Mouse (Mus musculus) ES-Bruce4 (cell line): ENCODE data around the gene Map3k6. TPM values are rescaled to one million over a fixed set of nuclear protein-coding genes. Genes with fewer than 3 reads are reported as not detected.
A peak's percentile ranks its signal among the peaks of the same experiment; 100 is the strongest.

Source experiments
- H3K27ac ChIP-seq: 2 replicates; pipeline ENCODE4 v1.5.1; 2012; ENCODE audit warnings: low read length, inconsistent platforms; ENCODE audit not compliant: insufficient read depth
- H3K27me3 ChIP-seq: 2 replicates; pipeline ENCODE4 v1.6.1; 2012; ENCODE audit warnings: mild to moderate bottlenecking, low read length, inconsistent platforms; ENCODE audit not compliant: control insufficient read depth, poor library complexity, insufficient read depth, severe bottlenecking
- H3K36me3 ChIP-seq: 2 replicates; pipeline ENCODE4 v1.6.1; 2012; ENCODE audit warnings: inconsistent platforms, mild to moderate bottlenecking, low read length, moderate library complexity; ENCODE audit not compliant: control insufficient read depth, poor library complexity, insufficient read depth, severe bottlenecking
- H3K4me1 ChIP-seq: one replicate; pipeline ENCODE4 v1.8.1; 2011; ENCODE audit warnings: low read length; ENCODE audit not compliant: control insufficient read depth, insufficient read depth
- H3K4me3 ChIP-seq: 2 replicates; pipeline ENCODE4 v1.5.1; 2011; ENCODE audit warnings: low read depth, mild to moderate bottlenecking, low read length
- H3K9ac ChIP-seq: 2 replicates; pipeline ENCODE4 v1.6.1; 2012; ENCODE audit warnings: low read depth, mild to moderate bottlenecking, inconsistent platforms; ENCODE audit not compliant: poor library complexity, severe bottlenecking
- H3K9me3 ChIP-seq: replicated peaks from 2 replicates; pipeline ENCODE4 v1.6.1; 2012; ENCODE audit warnings: mild to moderate bottlenecking, low read length, inconsistent platforms; ENCODE audit not compliant: control insufficient read depth, poor library complexity, insufficient read depth, severe bottlenecking
- CTCF ChIP-seq: IDR thresholded peaks from one replicate; pipeline ENCODE4 v1.8.1; 2011; ENCODE audit warnings: low read depth, low read length
- EP300 ChIP-seq: IDR thresholded peaks from 2 replicates; pipeline ENCODE4 v1.6.1; 2011; ENCODE audit warnings: low read depth, low read length; ENCODE audit not compliant: insufficient read depth
- POLR2A ChIP-seq: IDR thresholded peaks from one replicate; pipeline ENCODE4 v1.8.1; 2011; ENCODE audit warnings: low read length; ENCODE audit not compliant: insufficient read depth
- polyA plus RNA-seq: library from polyadenylated mRNA; stranded (reverse); fragments of >200 nt; gene quantifications from 2 replicates; pipeline ENCODE4 v1.2.4, GENCODE M21; 2011; ENCODE audit warnings: low read depth; ENCODE audit not compliant: missing spikeins, insufficient read depth, insufficient read length

Gene Map3k6
- polyA plus RNA-seq, 1 experiment = 3.8 TPM

DNA sequence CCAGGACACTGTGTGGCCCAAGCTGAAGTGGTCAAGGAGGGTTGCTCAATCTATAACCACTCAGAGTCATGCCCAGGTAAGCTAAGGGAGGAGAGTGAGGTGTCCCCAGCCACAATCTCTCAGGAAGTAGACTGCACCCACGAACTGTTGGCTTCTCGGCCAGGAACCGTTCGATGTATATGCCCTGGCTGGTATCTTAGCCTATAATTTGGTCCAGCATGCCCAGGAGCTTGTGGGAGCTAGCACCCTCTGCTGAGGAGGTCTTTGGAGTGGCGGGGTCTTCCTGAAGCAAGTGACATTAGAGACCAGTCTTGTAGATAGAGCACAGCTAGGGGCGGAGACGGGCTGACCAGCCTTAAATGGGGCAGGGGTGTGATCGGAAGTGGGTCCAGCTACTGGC lies 18.9 kb upstream of the Map3k6 start:
- H3K4me3 ChIP-seq = no peak overlapping the region
- H3K36me3 ChIP-seq = no peaks in the 10 kb centered on the region
- H3K27me3 ChIP-seq = no peaks in the 10 kb centered on the region
- no peak overlapping the region for H3K9ac ChIP-seq
- no peak for TF ChIP-seq POLR2A
- no peak for TF ChIP-seq EP300
- no peak for TF ChIP-seq CTCF
- no peak overlapping the region for H3K27ac ChIP-seq
- H3K9me3 ChIP-seq = no peaks in the 10 kb centered on the region
- peaks cover 5% of the 10 kb centered on the region for H3K4me1 ChIP-seq

DNA sequence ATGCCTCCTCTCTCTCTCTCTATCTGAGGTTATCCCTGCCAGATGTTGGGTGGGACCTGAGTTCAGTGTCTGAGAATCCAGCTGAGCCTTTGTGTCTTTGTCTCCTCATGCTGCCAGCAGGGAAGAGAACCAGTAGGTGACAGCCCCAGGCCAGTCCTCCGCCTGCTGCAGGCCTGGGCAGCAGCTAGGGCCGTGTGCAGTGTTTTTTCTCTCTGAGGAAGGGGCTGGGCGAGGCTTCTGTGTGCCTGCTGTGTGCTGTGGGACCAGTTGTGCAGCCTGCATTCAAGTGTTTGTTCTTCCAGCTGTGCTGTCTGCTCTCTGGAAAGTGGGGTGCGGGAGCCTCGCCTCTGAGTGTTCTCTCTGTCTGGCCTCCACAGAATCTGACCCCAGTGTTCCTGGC lies 16.7 kb upstream of the Map3k6 start:
- H3K4me1 ChIP-seq = peaks cover 8% of the 10 kb centered on the region
- H3K4me3 ChIP-seq = no peak overlapping the region
- no peaks in the 10 kb centered on the region for H3K9me3 ChIP-seq
- no peak overlapping the region for H3K9ac ChIP-seq
- H3K27ac ChIP-seq = no peak overlapping the region
- H3K36me3 ChIP-seq = no peaks in the 10 kb centered on the region
- no peak for TF ChIP-seq POLR2A
- no peak for TF ChIP-seq CTCF
- TF ChIP-seq EP300 = peak; percentile 78; the same call in 1 of the 2 replicates
- no peaks in the 10 kb centered on the region for H3K27me3 ChIP-seq

DNA sequence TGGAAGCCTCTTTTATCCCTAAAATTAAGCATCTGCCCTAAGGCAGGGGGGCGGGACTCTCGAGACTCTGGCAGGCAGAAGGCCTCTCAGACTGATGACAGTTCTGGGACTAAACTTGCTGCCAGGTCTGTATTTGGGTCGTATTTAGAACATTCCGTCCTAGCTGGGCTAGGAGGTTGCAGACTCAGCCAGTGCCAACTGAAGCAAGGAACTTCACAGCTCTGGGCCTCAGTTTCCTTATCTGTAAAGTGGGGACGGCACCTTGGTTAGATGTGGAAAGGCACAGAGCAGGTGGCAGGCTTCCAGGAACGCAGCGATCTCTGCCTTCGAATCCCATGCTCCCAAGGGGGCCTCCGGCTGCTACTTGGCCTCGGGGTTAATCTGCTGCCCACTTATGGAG lies 14.5 kb upstream of the Map3k6 start:
- no peak for TF ChIP-seq CTCF

DNA sequence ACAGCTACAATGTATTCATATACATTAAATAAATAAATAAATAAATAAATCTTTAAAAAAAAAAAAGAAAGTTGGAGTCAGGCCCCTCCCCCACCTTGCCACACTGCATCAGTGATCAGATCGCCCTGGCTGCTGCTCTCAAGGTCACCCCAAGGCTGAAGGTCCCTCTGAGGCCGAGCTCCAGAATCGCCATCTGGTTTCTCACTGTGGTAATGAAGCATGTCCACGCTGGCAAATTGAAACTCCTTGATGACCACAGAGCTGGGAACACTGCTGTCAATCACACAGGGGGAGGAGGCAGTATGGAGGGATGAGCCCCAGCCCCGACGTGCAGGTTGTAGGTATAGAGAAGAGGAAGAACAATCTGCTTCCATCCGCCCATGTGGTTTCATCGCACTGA lies 13.0 kb upstream of the Map3k6 start:
- no peaks in the 10 kb centered on the region for H3K9me3 ChIP-seq
- H3K27me3 ChIP-seq = no peaks in the 10 kb centered on the region
- H3K9ac ChIP-seq = no peak overlapping the region
- no peak overlapping the region for H3K4me3 ChIP-seq
- peaks cover 8% of the 10 kb centered on the region for H3K4me1 ChIP-seq
- H3K36me3 ChIP-seq = no peaks in the 10 kb centered on the region
- no peak for TF ChIP-seq EP300
- no peak for TF ChIP-seq CTCF
- no peak for TF ChIP-seq POLR2A
- no peak overlapping the region for H3K27ac ChIP-seq

More for the DNA sequence above, 14.5 kb upstream of the Map3k6 start:
- no peaks in the 10 kb centered on the region for H3K36me3 ChIP-seq
- peaks cover 8% of the 10 kb centered on the region for H3K4me1 ChIP-seq
- H3K9me3 ChIP-seq = no peaks in the 10 kb centered on the region
- H3K9ac ChIP-seq = no peak overlapping the region
- no peaks in the 10 kb centered on the region for H3K27me3 ChIP-seq
- no peak overlapping the region for H3K27ac ChIP-seq
- H3K4me3 ChIP-seq = no peak overlapping the region

DNA sequence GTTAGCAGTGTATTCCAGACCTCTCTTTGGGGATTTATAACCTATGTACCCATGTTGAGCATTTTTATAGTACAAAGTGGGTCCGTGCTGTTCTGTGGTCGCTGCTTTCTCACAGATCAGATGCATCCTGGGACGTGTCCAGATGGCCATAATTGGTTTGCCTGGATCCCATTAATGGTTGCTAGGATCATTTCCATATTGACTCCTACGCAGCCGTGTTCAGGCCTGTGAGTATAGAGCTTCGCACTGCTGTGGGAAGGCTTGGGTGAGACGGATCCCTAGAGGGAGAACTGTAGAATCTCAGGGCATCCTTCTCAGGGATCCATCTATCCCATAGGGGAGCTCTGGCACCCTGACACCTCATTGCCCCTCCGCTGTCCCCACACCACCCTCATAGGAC lies 11.0 kb upstream of the Map3k6 start:
- TF ChIP-seq POLR2A = no peak
- TF ChIP-seq EP300 = no peak
- no peak for TF ChIP-seq CTCF
- H3K9ac ChIP-seq = no peak overlapping the region
- no peak overlapping the region for H3K27ac ChIP-seq
- no peak overlapping the region for H3K4me3 ChIP-seq
- H3K27me3 ChIP-seq = no peaks in the 10 kb centered on the region
- no peaks in the 10 kb centered on the region for H3K9me3 ChIP-seq
- peaks cover 5% of the 10 kb centered on the region for H3K4me1 ChIP-seq
- H3K36me3 ChIP-seq = no peaks in the 10 kb centered on the region

DNA sequence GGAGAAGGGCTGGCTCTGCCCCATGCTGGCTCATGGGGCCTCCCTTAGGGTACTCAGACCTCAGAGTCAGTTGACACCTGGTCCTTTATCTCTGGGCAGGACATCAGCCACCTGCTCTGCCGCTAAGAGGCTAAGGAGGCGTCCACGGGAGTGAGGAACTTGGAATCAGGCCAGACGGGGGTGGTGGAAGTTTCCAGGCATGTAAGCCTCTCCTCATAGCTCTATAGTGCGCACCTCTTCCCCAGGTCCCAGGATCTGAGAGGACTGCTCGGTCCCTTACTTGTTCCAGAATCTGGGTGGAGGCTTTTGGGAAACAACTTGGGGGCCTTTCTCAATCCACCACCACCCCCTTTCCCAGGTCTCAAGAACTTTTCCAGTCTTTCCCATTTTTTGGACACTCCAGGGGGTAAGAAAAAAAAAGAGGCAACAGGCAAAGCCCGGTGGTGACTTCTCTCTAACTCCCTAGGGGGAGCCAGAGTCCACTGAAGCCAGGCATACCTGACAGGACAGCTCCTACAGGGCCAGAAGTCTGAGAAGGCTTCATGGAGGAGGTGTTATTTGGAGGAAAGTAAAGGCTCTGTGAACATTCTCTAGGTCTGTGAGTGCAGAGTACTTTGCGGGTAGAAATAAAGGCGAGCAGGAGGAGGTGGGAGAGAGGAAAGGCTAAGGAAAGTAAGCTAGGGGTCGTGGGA lies 7.2 kb upstream of the Map3k6 start:
- H3K4me1 ChIP-seq = no peaks in the 10 kb centered on the region
- H3K27ac ChIP-seq = no peak overlapping the region
- no peak overlapping the region for H3K4me3 ChIP-seq
- no peak overlapping the region for H3K9ac ChIP-seq
- no peaks in the 10 kb centered on the region for H3K36me3 ChIP-seq
- H3K27me3 ChIP-seq = no peaks in the 10 kb centered on the region
- no peaks in the 10 kb centered on the region for H3K9me3 ChIP-seq
- TF ChIP-seq CTCF (peak; percentile 81), POLR2A (no peak)
